Mouse (Mus musculus): ENCODE measurements at regions not wholly inside any gene's neighbourhood (a gene's known extent, or its start where the extent isn't known, plus 50 kb on each side); places are given as distances from the start of the nearest gene placed in this dataset.

DNA sequence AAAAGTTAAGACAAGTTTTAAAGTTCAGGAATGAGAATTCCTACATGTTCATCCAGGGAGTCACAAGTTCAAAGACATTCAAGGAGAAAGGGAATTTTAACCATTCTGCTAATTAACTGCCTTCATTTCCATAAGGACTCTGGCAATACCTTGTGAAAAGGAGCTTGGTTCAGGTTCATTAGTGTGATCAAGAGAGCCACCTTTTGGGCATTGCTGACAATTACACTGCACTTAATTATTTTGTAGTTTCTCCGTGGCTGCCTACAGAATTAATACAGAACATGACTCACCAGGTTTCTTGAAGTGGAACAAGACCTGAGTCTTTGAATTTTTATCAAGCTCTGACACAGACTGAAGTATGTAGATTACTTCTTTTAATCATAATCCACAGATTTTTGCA is 52.4 kb upstream of the Ankef1 start:
- no peak for TF ChIP-seq EP300 (IDR thresholded peaks at IDR 0.05; ENCODE audit: low read depth)
- TF ChIP-seq CTCF (IDR thresholded peaks at IDR 0.05; ENCODE audit: low read depth), result peak; percentile 45
- Histone ChIP-seq H3K4me2 (ENCODE audit: low read depth, low read length) (no peak overlapping the region), H3K36me3 (replicated peaks; ENCODE audit: insufficient read depth, low read length) (no peaks in the 10 kb centered on the region), H3K9ac (replicated peaks) (no peak overlapping the region), H3K4me1 (ENCODE audit: insufficient read depth) (no peaks in the 10 kb centered on the region), H3K4me3 (ENCODE audit: low read depth, low read length) (no peak overlapping the region), H3K9me3 (ENCODE audit: low read length) (no peaks in the 10 kb centered on the region), H3K27me3 (ENCODE audit: insufficient read depth, low read length) (no peaks in the 10 kb centered on the region), H3K27ac (ENCODE audit: low read depth) (no peak overlapping the region)
- WGBS (ENCODE audit: insufficient replicate concordance), result 7% methylated on average over 1 of the region's 1 CpGs
- DNase-seq (no peak), ATAC-seq (no peak)

Data from liver, postnatal 0 days (tissue).